Mouse (Mus musculus) MEL (cell line): ENCODE results near the gene Cd247. TPM values are rescaled to one million over a fixed set of nuclear protein-coding genes. Genes with fewer than 3 reads are reported as not detected.

Experiments used
- DNase-seq: peaks from one replicate; pipeline ENCODE4 v3.0.0; 2011; ENCODE audit warnings: low read depth, low spot score
- H3K27ac ChIP-seq: 2 replicates; pipeline ENCODE4 v1.5.1; 2012; ENCODE audit warnings: low read depth, mild to moderate bottlenecking, control low read depth, low read length, moderate library complexity; ENCODE audit not compliant: control insufficient read depth
- H3K27me3 ChIP-seq, 2 experiments: fragments of 150-350 bp in 1 of 2; sonication (generic) in 1 of 2; 2 replicates each; pipeline ENCODE4 v1.6.1; 2012; ENCODE audit warnings: low read length in 2 of 2, mild to moderate bottlenecking in 2 of 2, improper control_type of control experiment in 1 of 2, moderate library complexity in 1 of 2; ENCODE audit not compliant: insufficient read depth in 2 of 2, control insufficient read depth in 1 of 2
- H3K36me3 ChIP-seq, 2 experiments: 2 replicates each; pipeline ENCODE4 v1.6.1; 2012 to 2014; ENCODE audit warnings: low read length in 2 of 2, improper control_type of control experiment in 1 of 2, inconsistent platforms in 1 of 2, mild to moderate bottlenecking in 1 of 2; ENCODE audit not compliant: insufficient read depth in 2 of 2, control insufficient read depth in 1 of 2
- H3K4me1 ChIP-seq, 2 experiments: fragments of 150-350 bp in 1 of 2; sonication (generic) in 1 of 2; 2 replicates each; pipeline ENCODE4 v1.6.1; 2012; ENCODE audit warnings: low read length in 2 of 2, improper control_type of control experiment in 1 of 2, mild to moderate bottlenecking in 1 of 2; ENCODE audit not compliant: insufficient read depth in 2 of 2, control insufficient read depth in 1 of 2
- H3K4me3 ChIP-seq, 2 experiments: fragments of 150-350 bp in 1 of 2; sonication (generic) in 1 of 2; 2 replicates each; pipeline ENCODE4 v1.5.1; 2012; ENCODE audit warnings: low read depth in 2 of 2, low read length in 2 of 2, mild to moderate bottlenecking in 2 of 2, moderate library complexity in 2 of 2, control low read depth in 1 of 2, improper control_type of control experiment in 1 of 2; ENCODE audit not compliant: control insufficient read depth in 1 of 2, insufficient read depth in 1 of 2
- H3K79me2 ChIP-seq: 2 replicates; pipeline ENCODE4 v1.6.1; 2012; ENCODE audit warnings: mild to moderate bottlenecking, low read length, moderate library complexity; ENCODE audit not compliant: control insufficient read depth, poor library complexity, insufficient read depth
- H3K9ac ChIP-seq: 2 replicates; pipeline ENCODE4 v1.6.1; 2012; ENCODE audit warnings: low read depth, mild to moderate bottlenecking, control low read depth, low read length, moderate library complexity; ENCODE audit not compliant: control insufficient read depth, poor library complexity, severe bottlenecking
- H3K9me3 ChIP-seq: fragments of 150-350 bp; sonication (generic); replicated peaks from 2 replicates; pipeline ENCODE4 v1.6.1; 2012; ENCODE audit warnings: mild to moderate bottlenecking, low read length, improper control_type of control experiment, moderate library complexity; ENCODE audit not compliant: insufficient read depth
- BHLHE40 ChIP-seq: IDR thresholded peaks from 2 replicates; pipeline ENCODE4 v1.6.1; 2012; ENCODE audit warnings: low read depth, mild to moderate bottlenecking, inconsistent platforms, low read length, improper control_type of control experiment, borderline replicate concordance
- CHD2 ChIP-seq: IDR thresholded peaks from 2 replicates; pipeline ENCODE4 v1.6.1; 2011; ENCODE audit warnings: low read length, improper control_type of control experiment
- CTCF ChIP-seq, 3 experiments: IDR thresholded peaks in 2 of 3; conservative IDR thresholded peaks in 1 of 3; 2 replicates each; pipeline ENCODE4 v1.5.1; 2011 to 2012; ENCODE audit warnings: low read length in 3 of 3, low read depth in 2 of 3, mild to moderate bottlenecking in 2 of 3, improper control_type of control experiment in 1 of 3, inconsistent platforms in 1 of 3, mixed read lengths in 1 of 3, moderate library complexity in 1 of 3; ENCODE audit not compliant: control insufficient read depth in 1 of 3, insufficient read depth in 1 of 3, poor library complexity in 1 of 3, severe bottlenecking in 1 of 3
- E2F4 ChIP-seq: IDR thresholded peaks from 2 replicates; pipeline ENCODE4 v1.6.1; 2011; ENCODE audit warnings: low read depth, low read length, improper control_type of control experiment, borderline replicate concordance
- EP300 ChIP-seq, 2 experiments: IDR thresholded peaks; 2 replicates each; pipeline ENCODE4 v1.6.1; 2011; ENCODE audit warnings: improper control_type of control experiment in 2 of 2, low read length in 2 of 2, low read depth in 1 of 2, mild to moderate bottlenecking in 1 of 2
- ETS1 ChIP-seq: IDR thresholded peaks from 2 replicates; pipeline ENCODE4 v1.6.1; 2012; ENCODE audit warnings: low read depth, mild to moderate bottlenecking, inconsistent platforms, low read length, improper control_type of control experiment, moderate library complexity
- GABPA ChIP-seq: IDR thresholded peaks from 2 replicates; pipeline ENCODE4 v1.6.1; 2012; ENCODE audit warnings: low read depth, mild to moderate bottlenecking, inconsistent platforms, low read length, improper control_type of control experiment, moderate library complexity
- GATA1 ChIP-seq: IDR thresholded peaks from 2 replicates; pipeline ENCODE4 v1.6.1; 2011; ENCODE audit warnings: low read depth, low read length, improper control_type of control experiment
- HCFC1 ChIP-seq: IDR thresholded peaks from 2 replicates; pipeline ENCODE4 v1.6.1; 2012; ENCODE audit warnings: low read depth, mild to moderate bottlenecking, inconsistent platforms, low read length, improper control_type of control experiment, moderate library complexity
- JUND ChIP-seq: IDR thresholded peaks from 2 replicates; pipeline ENCODE4 v1.6.1; 2011; ENCODE audit warnings: low read depth, mild to moderate bottlenecking, improper control_type of control experiment, low read length
- KAT2A ChIP-seq: conservative IDR thresholded peaks from 2 replicates; pipeline ENCODE4 v1.6.1; 2012; ENCODE audit warnings: low read depth, low read length, improper control_type of control experiment, inconsistent platforms
- MAFK ChIP-seq: IDR thresholded peaks from 2 replicates; pipeline ENCODE4 v1.6.1; 2011; ENCODE audit warnings: low read depth, mild to moderate bottlenecking, low read length, improper control_type of control experiment, borderline replicate concordance
- MAZ ChIP-seq: IDR thresholded peaks from 2 replicates; pipeline ENCODE4 v1.6.1; 2012; ENCODE audit warnings: low read depth, mild to moderate bottlenecking, inconsistent platforms, low read length, improper control_type of control experiment
- MEF2A ChIP-seq: IDR thresholded peaks from 2 replicates; pipeline ENCODE4 v1.6.1; 2014; ENCODE audit warnings: low read depth, mild to moderate bottlenecking, inconsistent platforms, low read length, improper control_type of control experiment; ENCODE audit not compliant: poor library complexity, insufficient replicate concordance, severe bottlenecking; ENCODE audit errors: extremely low read depth
- MYB ChIP-seq: IDR thresholded peaks from 2 replicates; pipeline ENCODE4 v1.6.1; 2011; ENCODE audit warnings: mild to moderate bottlenecking, low read depth, low read length, improper control_type of control experiment
- MYC ChIP-seq: IDR thresholded peaks from 2 replicates; pipeline ENCODE4 v1.6.1; 2011; ENCODE audit warnings: low read depth, mild to moderate bottlenecking, low read length, improper control_type of control experiment, moderate library complexity
- NELFE ChIP-seq: IDR thresholded peaks from 2 replicates; pipeline ENCODE4 v1.6.1; 2011; ENCODE audit warnings: low read depth, low read length, improper control_type of control experiment
- NRF1 ChIP-seq: IDR thresholded peaks from 2 replicates; pipeline ENCODE4 v1.6.1; 2014; ENCODE audit warnings: low read depth, mild to moderate bottlenecking, inconsistent platforms, low read length, improper control_type of control experiment, moderate library complexity; ENCODE audit not compliant: poor library complexity, insufficient read depth, severe bottlenecking
- POLR2A ChIP-seq, 2 experiments: IDR thresholded peaks; 2 replicates each; pipeline ENCODE4 v1.6.1; 2011 to 2012; ENCODE audit warnings: low read length in 2 of 2, mild to moderate bottlenecking in 2 of 2, control low read depth in 1 of 2, improper control_type of control experiment in 1 of 2, low read depth in 1 of 2, moderate library complexity in 1 of 2; ENCODE audit not compliant: control insufficient read depth in 1 of 2, insufficient read depth in 1 of 2, poor library complexity in 1 of 2
- POLR2AphosphoS2 ChIP-seq: IDR thresholded peaks from 2 replicates; pipeline ENCODE4 v1.6.1; 2011; ENCODE audit warnings: low read length, improper control_type of control experiment
- POLR2AphosphoS5 ChIP-seq: IDR thresholded peaks from 2 replicates; pipeline ENCODE4 v1.6.1; 2012; ENCODE audit warnings: low read depth, borderline replicate concordance, mild to moderate bottlenecking, inconsistent platforms, low read length, moderate library complexity, mixed read lengths
- RAD21 ChIP-seq: IDR thresholded peaks from 2 replicates; pipeline ENCODE4 v1.6.1; 2011; ENCODE audit warnings: mild to moderate bottlenecking, low read depth, low read length, improper control_type of control experiment
- RCOR1 ChIP-seq: IDR thresholded peaks from 2 replicates; pipeline ENCODE4 v1.6.1; 2012; ENCODE audit warnings: low read depth, mild to moderate bottlenecking, inconsistent platforms, low read length, improper control_type of control experiment
- SMC3 ChIP-seq: IDR thresholded peaks from 2 replicates; pipeline ENCODE4 v1.6.1; 2011; ENCODE audit warnings: low read depth, low read length, improper control_type of control experiment
- TAL1 ChIP-seq: IDR thresholded peaks from 2 replicates; pipeline ENCODE4 v1.6.1; 2012; ENCODE audit warnings: mild to moderate bottlenecking, inconsistent platforms, low read length, moderate library complexity, mixed read lengths
- TBP ChIP-seq: IDR thresholded peaks from 2 replicates; pipeline ENCODE4 v1.8.0; 2011; ENCODE audit warnings: low read depth, low read length, improper control_type of control experiment
- TCF12 ChIP-seq: IDR thresholded peaks from 2 replicates; pipeline ENCODE4 v1.6.1; 2014; ENCODE audit warnings: low read depth, mild to moderate bottlenecking, inconsistent platforms, low read length, improper control_type of control experiment, moderate library complexity
- UBTF ChIP-seq: IDR thresholded peaks from 2 replicates; pipeline ENCODE4 v1.6.1; 2012; ENCODE audit warnings: low read depth, mild to moderate bottlenecking, inconsistent platforms, low read length, improper control_type of control experiment, moderate library complexity, borderline replicate concordance; ENCODE audit not compliant: insufficient read depth
- USF1 ChIP-seq: IDR thresholded peaks from 2 replicates; pipeline ENCODE4 v1.6.1; 2014; ENCODE audit warnings: low read depth, mild to moderate bottlenecking, inconsistent platforms, low read length, improper control_type of control experiment, moderate library complexity
- ZC3H11A ChIP-seq: IDR thresholded peaks from 2 replicates; pipeline ENCODE4 v1.6.1; 2012; ENCODE audit warnings: low read depth, mild to moderate bottlenecking, inconsistent platforms, low read length, improper control_type of control experiment
- ZKSCAN1 ChIP-seq: IDR thresholded peaks from 2 replicates; pipeline ENCODE4 v1.6.1; 2012; ENCODE audit warnings: low read depth, mild to moderate bottlenecking, inconsistent platforms, low read length, improper control_type of control experiment, moderate library complexity
- ZMIZ1 ChIP-seq: IDR thresholded peaks from 2 replicates; pipeline ENCODE4 v1.6.1; 2012; ENCODE audit warnings: low read depth, mild to moderate bottlenecking, inconsistent platforms, low read length, improper control_type of control experiment, moderate library complexity
- ZNF384 ChIP-seq: IDR thresholded peaks from 2 replicates; pipeline ENCODE4 v1.6.1; 2012; ENCODE audit warnings: low read depth, mild to moderate bottlenecking, inconsistent platforms, low read length, improper control_type of control experiment
- polyA plus RNA-seq, 2 experiments: library from polyadenylated mRNA; stranded (reverse) in 1 of 2; unstranded in 1 of 2; fragments of >175 nt in 1 of 2; fragments of >200 nt in 1 of 2; gene quantifications; 2 replicates each; pipeline versions ENCODE4 v1.2.1 to v1.2.4; 2012; ENCODE audit warnings: low replicate concordance in 2 of 2, low read depth in 1 of 2; ENCODE audit not compliant: insufficient read length in 2 of 2, insufficient read depth in 1 of 2, missing spikeins in 1 of 2
- total RNA-seq: library from RNA; depleted of rRNA; stranded (reverse); fragments of 300-350 nt; gene quantifications from 2 replicates; pipeline ENCODE4 v1.2.3, GENCODE M21; 2012

The Cd247 gene
- total and polyA plus RNA-seq, 3 experiments: 1.3 to 1.7 TPM; not detected in 1

DNA sequence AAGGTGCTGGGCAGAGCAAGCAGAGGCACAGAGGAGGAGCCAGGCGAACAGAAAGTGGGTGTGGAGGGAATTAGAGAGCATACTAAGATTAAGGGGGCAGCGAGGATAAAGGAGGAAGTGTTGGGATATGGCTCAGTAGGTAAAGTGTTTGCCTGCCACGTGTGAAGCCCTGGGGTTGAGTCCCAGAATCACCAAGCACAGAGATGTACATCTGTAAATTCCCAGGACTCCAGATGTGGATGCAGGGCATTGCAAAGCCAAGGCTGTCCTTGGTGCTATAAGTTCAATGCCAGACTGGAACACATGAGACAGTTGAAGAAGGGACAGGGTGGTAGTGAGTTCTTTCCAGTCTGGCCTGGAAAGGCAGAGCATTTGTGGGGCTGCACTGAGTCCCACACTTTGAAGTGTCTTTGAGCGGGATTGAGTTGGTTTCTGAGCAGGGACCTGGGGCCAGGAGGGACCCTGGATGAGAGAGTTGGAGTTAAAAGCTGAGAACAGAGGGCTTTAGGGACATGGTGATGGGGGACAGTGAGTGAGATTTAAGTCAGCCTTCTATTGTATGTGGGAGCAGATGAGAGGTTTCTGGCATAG lies 64.7 kb downstream of the Cd247 start (continued):
- no peak for TF ChIP-seq MEF2A
- no peak for TF ChIP-seq MAZ
- no peak for TF ChIP-seq RAD21
- no peak for TF ChIP-seq ZKSCAN1

DNA sequence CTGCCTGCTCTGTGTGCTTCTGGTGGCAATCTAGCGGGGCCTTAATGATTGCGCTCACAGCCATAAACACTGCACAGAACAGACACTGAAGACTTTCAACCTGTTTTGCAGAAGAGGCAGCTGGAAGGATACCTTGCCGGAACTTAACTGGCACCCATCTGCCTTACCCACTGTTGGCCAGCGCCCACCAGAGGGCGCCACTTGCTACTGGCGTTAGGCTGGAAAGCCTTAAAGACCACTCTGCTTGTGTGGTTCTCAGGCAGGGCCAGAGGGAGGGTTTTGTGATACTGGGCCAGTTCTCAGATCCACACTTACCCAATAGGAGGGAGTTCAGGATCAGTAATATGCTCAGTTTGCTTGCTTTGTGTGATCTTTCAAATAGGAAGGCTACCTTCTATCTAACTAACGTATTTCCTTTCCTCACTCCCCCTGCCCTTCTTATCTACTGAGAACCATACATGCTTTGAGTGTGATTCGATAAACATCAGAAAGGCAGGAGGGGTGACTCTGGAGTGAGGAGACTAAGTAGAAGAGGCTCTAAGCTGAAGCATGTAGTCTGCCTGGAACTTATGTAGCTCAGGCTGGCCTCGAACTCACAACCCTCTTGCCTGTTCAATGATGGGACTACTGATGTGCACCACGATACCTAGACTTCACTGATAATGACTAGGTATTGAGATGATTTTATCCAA lies 65.4 kb downstream of the Cd247 start:
- Histone ChIP-seq H3K9me3 (no peaks in the 10 kb centered on the region), H3K36me3 (peaks cover 0 to 22% of the 10 kb centered on the region in 2 experiments; a peak in 2 of 4 replicates), H3K79me2 (no peaks in the 10 kb centered on the region), H3K27me3 (no peaks in the 10 kb centered on the region), H3K27ac (peak overlapping the region; percentile 63), H3K4me1 (peaks cover 12 to 24% of the 10 kb centered on the region in 2 experiments), H3K9ac (peak overlapping the region; percentile 45), H3K4me3 (no peak overlapping the region; a peak in 1 of 4 replicates)
- peak; percentile 92 for DNase-seq
- TF ChIP-seq KAT2A (no peak), USF1 (no peak), GABPA (no peak), POLR2AphosphoS5 (no peak), SMC3 (peak; percentile 97), E2F4 (no peak), POLR2A (IDR thresholded peaks at IDR 0.05; ENCODE audit: control insufficient read depth in 1 of 2, insufficient read depth in 1 of 2, low read depth in 1 of 2, low read length in 2 of 2, poor library complexity in 1 of 2) (no peak), MYB (0 out of 2 replicates have a peak, but pooled peaks have one; percentile 33), ZKSCAN1 (no peak), MYC (0 out of 2 replicates have a peak, but pooled peaks have one; percentile 39), NRF1 (no peak), GATA1 (peak; percentile 81), ETS1 (no peak), RCOR1 (peak; percentile 56; the same call in 1 of the 2 replicates), CHD2 (no peak), TBP (peak; percentile 3; the same call in 1 of the 2 replicates), ZNF384 (no peak), BHLHE40 (no peak), TAL1 (no peak), MAFK (no peak), HCFC1 (0 out of 2 replicates have a peak, but pooled peaks have one; percentile 3), MEF2A (no peak), NELFE (no peak), UBTF (no peak), ZMIZ1 (no peak), JUND (no peak), MAZ (no peak; the same call in 1 of the 2 replicates), EP300 (IDR thresholded peaks at IDR 0.05; ENCODE audit: low read depth in 1 of 2, low read length in 2 of 2) (peak; percentile 74 to 84), TCF12 (peak; percentile 72), CTCF (IDR thresholded peaks at IDR 0.05 in 2 of 3, conservative IDR thresholded peaks at IDR 0.05 in 1 of 3; ENCODE audit: control insufficient read depth in 1 of 3, insufficient read depth in 1 of 3, low read depth in 2 of 3, low read length in 3 of 3, poor library complexity in 1 of 3, severe bottlenecking in 1 of 3) (peak; percentile 93 to 97 (median 96)), POLR2AphosphoS2 (no peak), ZC3H11A (peak; percentile 68)
